Mouse (Mus musculus) left cerebral cortex, adult 9 months (tissue): ENCODE measurements around the gene Atp23.

Experiments
- DNase-seq, 2 experiments: peaks; one replicate each; pipeline ENCODE4 v3.0.0; 2022; ENCODE audit warnings: low spot score in 2 of 2

The Atp23 gene

DNA sequence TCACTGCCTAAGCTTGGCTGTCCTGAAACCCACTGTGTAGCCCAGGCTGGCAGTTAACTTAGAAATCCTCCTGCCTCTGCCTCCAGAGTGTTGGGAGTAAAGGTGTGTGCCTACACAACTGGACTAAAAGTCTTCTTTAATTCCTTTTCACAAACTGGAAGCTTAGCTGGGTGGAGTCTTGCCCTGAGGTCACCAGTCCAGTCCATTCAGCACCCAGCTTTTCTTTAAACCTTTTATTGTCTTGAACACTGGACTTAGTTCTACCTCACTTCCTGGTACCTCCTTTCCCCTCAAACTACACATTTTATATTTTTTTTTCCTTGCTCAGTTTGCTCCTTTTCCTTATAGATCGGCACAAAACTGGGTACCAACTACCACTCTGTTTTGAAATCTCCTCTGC is 10.3 kb upstream of the Atp23 start:
- no peak for DNase-seq

- no peak for DNase-seq
These were observed 5.7 kb upstream of the Atp23 start for GRCm38 (mm10) chr10:126906811-126907210.

GRCm38 (mm10) chr10:126905650-126906075 is 4.5 kb upstream of the Atp23 start:
- DNase-seq = peak; percentile 66 to 93

GRCm38 (mm10) chr10:126905086-126905485 is 3.9 kb upstream of the Atp23 start:
- no peak for DNase-seq

DNA sequence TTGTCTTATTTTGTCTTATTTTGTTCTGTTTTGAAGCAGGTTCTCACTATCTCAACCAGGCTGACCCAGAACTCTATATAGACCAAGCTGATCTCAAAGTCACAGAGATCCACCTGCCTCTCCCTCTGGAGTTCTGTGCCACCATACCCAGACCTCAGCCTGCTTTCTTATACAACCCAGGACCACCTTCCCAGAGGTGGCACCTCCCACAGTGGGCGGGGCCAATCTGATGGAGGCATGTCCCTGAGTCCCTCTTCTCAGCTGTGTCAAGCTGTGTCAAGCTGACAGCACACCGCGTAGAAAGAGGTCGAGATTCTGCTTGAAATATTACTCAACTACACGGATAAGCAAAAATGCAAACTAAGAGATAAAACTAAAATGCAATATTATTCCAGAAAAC is 3.1 kb upstream of the Atp23 start:
- no peak for DNase-seq

DNA sequence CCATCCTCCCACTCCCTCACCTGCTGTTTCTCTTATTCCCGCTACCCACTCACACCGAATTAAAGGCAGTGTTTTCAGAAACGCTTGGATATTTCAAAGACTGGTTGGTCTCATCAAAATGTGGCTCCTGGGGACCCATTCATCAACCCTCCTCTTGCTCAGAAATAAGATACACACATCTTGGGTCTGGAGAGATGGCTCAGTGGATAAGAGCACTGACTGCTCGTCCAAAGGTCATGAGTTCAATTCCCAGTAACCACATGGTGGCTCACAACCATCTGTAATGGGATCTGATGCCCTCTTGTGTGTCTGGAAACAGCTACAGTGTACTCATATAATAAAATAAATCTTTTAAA is 311 bp upstream of the Atp23 start:
- no peak for DNase-seq

DNA sequence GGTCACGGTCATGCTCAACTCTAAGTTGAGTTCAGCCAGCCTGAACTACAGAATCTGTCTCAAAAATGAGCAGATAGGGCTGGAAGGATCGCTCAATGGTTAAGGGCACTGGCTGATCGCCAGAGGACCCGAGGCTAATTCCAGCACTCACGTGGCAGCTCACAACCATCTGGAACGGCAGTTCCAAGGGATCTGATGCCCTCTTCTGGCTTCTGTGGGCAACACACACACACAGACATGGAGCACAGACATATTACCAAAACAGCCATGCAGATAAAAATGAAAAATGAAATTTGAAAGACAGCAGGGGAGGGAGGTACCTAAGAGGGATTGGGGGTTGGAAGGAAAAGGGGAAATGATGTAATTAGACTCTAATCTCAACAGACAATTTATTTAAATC is 5.3 kb downstream of the Atp23 start:
- DNase-seq = no peak

DNA sequence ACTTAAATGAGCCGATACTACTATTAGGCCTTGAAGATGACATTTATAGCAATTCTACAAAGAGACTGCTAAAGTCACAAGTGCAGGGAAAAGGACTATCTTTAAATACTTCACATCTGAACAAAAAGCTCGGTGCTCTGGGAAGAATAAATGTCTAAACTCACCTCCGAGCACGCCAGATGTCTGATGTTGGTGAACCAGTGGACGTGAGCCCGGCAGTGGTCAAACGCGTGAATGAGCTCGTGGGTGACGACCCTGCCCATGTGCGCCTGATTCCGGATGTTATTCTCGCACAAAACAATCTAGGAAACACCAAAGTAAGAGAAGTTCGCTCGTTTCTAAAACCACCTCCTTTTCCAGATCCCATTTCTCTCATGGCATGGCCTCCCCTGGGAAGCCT is 7.1 kb downstream of the Atp23 start:
- DNase-seq = no peak

DNA sequence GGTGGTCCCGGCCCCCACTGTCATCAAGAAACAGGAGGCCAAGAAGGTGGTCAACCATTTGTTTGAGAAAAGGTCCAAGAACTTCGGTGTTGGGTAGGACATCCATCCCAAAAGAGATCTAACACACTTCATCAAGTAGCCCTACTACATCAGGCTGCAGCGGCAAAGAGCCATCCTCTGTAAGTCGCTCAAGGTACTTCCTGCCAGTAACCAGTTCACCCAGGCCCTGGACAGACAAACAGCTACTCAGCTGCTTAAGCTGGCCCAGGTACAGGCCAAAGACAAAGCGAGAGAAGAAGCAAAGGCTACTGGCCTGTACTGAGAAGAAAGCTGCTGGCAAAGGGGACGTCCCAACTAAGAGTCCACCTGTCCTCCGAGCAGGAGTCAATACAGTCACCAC is 8.0 kb downstream of the Atp23 start:
- no peak for DNase-seq

- DNase-seq = no peak
These were observed 27.4 kb downstream of the Atp23 start for GRCm38 (mm10) chr10:126873755-126874154.

- no peak for DNase-seq
These were observed 28.9 kb downstream of the Atp23 start for GRCm38 (mm10) chr10:126872256-126872655.

- peak in 1 of 2 experiments; percentile 82 for DNase-seq
These were observed 31.5 kb downstream of the Atp23 start for GRCm38 (mm10) chr10:126869372-126870318.

GRCm38 (mm10) chr10:126865284-126865683 is 35.9 kb downstream of the Atp23 start:
- DNase-seq = no peak

GRCm38 (mm10) chr10:126862193-126862592 is 39.0 kb downstream of the Atp23 start:
- no peak for DNase-seq

DNA sequence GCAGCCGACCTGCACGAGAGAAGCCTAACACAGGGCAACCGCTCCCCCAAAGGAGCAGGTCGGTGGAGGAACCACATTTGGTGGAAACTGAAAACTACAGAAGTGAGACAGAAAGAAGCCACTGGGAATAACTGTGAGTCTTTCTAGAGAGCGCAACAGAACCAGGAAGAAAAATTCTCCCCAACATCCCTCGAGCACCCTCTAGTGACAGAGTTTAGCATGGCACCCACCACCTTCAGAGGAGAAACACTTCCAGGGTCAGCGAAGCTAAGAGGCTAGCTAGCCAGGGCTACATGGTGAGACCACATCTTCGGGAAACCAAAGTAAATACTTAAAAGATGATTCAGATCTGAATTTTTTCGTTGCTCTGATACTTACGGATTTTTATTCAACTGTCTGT is 47.9 kb downstream of the Atp23 start:
- peak in 1 of 2 experiments; percentile 44 for DNase-seq

DNA sequence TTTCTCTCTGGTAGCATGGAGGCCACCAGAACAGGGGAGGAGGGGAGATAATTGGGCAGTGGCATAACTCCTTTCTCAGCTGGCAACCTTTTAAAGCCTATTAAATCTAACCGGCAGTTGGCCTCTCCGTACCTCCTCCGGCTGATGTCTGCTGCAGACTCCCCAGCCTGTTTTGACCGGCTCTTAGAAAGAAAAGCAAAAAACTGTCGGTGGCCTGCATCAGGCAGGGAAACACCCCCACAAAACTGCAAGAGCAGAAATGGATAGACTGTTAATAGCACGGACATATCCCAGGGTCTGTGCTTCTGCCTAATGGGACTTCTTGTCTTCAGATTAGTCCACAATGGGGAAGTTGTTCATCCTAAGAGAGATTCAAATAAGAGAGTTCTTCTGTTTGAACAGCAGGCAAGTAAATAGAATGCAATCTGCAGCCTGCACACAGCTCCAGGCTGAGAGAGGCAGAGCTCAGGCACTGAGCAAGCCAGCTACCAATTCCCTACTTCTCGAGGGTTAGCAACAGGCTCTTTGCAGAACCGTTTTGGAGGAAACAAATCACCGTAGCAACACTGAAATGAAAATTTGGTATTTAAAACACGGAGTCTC is 55.7 kb downstream of the Atp23 start:
- peak; percentile 33 to 58 for DNase-seq

DNA sequence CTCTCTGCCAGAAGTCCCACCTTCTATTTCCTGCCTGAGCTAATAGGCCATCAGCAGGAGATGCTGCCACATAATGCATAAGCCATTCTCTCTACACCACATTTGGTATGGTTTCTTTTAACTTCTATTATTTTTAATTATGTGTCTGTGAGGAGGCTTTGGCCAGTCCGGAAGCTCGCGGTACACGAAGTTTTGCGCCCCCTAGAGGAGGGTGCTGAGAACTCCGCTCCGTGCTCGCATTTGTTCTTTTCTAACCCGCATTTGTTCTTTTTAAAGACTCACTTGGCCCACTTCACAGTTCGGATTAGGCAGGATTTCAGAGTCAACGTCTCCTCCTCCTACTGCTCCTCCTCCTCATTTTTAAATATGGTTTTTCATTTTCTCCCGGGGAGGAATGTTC is 56.5 kb downstream of the Atp23 start:
- DNase-seq = peak; percentile 45 to 84

DNA sequence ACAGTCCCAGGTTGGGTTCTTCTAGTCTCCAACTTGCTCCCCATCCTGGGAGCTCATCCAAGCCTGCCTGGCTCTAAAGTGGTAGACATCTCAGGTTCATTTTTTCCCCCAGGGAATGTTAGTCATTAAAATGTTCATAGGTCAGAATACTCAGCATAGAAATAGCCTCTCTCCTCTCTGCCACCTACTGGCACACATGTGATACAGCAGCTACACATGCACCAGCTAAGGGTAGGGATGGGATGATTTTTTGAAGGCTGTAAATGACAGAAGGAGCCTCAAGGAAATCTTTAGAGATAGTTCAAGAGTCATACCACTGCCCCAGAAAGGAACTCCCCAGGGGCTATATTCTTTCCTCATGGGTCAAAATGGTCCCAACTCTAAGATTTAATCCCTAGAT is 60.9 kb downstream of the Atp23 start:
- DNase-seq = no peak

DNA sequence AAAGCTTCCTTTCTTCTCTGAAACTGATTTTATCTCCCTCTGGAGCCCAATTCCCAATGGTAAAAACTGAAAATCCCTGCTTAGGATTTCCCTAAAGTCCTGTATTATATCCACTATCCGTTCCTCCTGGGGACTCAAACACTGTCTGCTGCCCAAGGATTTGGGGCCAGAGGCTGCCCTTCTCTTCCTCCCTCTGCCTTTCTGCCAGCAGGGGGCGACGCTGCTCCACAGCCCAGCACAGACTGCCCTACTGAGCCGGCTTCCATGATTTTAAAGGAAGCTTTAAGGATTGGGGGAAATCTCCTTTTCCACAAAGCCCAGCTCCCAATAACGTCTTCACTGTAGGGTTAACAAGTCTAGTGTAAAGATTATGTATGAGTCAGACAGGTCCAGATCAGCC is 68.1 kb downstream of the Atp23 start:
- no peak for DNase-seq

GRCm38 (mm10) chr10:126831329-126831728 is 69.8 kb downstream of the Atp23 start:
- no peak for DNase-seq

DNA sequence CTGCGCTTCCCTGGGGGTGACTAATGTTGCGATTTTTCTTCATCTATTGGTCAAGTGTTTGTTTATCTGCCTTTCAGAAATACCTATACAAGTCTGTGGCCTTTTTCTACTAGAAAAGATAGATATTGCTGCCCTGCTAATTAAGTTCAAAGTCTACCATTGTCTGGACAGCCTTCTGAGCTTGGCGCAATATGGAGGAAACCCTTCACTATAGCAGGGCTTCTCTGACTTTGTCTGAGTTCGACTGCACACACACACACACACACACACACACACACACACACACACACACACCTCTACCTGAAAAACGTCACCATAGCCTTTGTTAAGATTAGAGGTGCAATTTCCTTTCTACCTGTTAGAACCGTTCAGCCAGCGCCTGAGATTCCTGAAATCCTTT is 72.5 kb downstream of the Atp23 start:
- no peak for DNase-seq

DNA sequence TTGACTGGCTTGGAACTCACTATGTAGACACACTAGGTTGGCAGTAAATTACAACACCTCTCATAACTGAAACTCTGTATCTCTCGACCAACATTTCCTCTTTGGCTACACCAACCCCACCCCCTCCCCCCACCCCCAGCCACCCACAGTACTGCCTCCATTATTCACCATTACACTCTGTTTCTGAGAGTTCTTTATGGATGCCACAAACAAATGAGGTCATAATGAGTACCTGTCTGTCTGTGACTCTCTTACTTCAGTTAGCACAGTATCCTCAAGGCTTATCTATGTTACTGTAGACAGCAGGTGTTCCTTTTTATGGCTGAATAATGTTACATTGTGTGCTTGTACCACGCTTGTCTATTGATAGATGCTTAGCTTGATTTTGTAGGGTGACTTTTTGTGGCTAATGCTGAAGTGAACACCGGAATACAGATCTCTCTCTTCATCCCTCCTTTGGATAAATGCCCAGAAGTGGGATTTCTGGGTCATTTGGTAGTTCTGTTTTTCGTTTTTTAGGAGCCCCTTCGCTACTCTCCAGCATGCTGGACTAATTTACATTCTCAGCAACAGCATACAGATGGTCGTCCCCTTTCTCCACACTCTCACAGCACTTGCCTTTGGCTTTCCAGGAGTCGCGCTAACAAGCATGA is 73.1 kb downstream of the Atp23 start:
- no peak for DNase-seq

DNA sequence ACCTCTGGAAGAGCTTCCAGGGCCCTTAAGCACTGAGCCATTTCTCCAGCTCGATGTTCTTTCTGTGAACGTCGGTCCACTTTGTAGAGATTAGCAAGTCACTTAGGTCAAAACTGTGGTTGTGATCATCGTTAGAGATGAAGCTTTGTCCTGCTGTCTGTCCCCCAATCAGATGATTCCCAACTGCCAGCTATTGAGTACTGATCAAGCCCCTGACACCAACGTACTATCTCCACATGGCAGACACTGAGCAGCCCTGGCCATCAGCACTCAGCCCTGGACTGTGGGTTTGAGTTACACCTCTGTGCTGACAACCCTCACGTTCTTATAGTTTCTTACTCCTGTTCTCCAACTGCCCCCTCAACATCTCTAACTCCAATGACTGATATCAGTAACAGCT is 74.2 kb downstream of the Atp23 start:
- DNase-seq = no peak
